Mouse (Mus musculus) erythroblast, embryonic 14.5 days (primary cell): ENCODE measurements around the gene Cdk15.

Source experiments
- GATA1 ChIP-seq: IDR thresholded peaks from 2 replicates; pipeline ENCODE4 v1.6.1; 2012; ENCODE audit warnings: low read length, inconsistent platforms, mixed read lengths
- TAL1 ChIP-seq: IDR thresholded peaks from 3 replicates; pipeline ENCODE4 v1.6.1; 2012; ENCODE audit warnings: low read length, inconsistent platforms, mixed read lengths

GRCm38 (mm10) chr1:59370355-59370950 is 113.7 kb downstream of the Cdk15 start:
- TF ChIP-seq TAL1 (no peak), GATA1 (no peak)
